Mouse (Mus musculus) embryonic facial prominence, embryonic 14.5 days (tissue): ENCODE results near the gene 1700016H13Rik. TPM values are rescaled to one million over a fixed set of nuclear protein-coding genes. Genes with fewer than 3 reads are reported as not detected.

Experiments used
- ATAC-seq: fragments of 200-750 bp; cut with Nextera tagmentation; 2 replicates; pipeline ENCODE4 v1.8.0; 2017; ENCODE audit warnings: low read depth, moderate number of reproducible peaks, moderate TSS enrichment
- DNase-seq: peaks from one replicate; pipeline ENCODE4 v3.0.0-alpha.2; 2015; ENCODE audit warnings: low spot score
- H3K27ac ChIP-seq: fragments of 300-500 bp; sonication (generic); replicated peaks from 2 replicates; pipeline ENCODE4 v1.5.1; 2014; ENCODE audit warnings: low read depth, mild to moderate bottlenecking, low read length, moderate library complexity
- H3K27me3 ChIP-seq: fragments of 300-500 bp; sonication (generic); replicated peaks from 2 replicates; pipeline ENCODE4 v1.6.1; 2014; ENCODE audit warnings: low read length; ENCODE audit not compliant: control insufficient read depth, insufficient read depth
- H3K36me3 ChIP-seq: fragments of 300-500 bp; sonication (generic); 2 replicates; pipeline ENCODE4 v1.6.1; 2014; ENCODE audit warnings: low read length, mixed read lengths; ENCODE audit not compliant: control insufficient read depth, insufficient read depth
- H3K4me1 ChIP-seq: fragments of 300-500 bp; sonication (generic); 2 replicates; pipeline ENCODE4 v1.6.1; 2014; ENCODE audit warnings: antibody characterized with exemption, low read length; ENCODE audit not compliant: control insufficient read depth, insufficient read depth
- H3K4me2 ChIP-seq: fragments of 300-500 bp; sonication (generic); 2 replicates; pipeline ENCODE4 v1.6.1; 2014; ENCODE audit warnings: low read depth, mild to moderate bottlenecking, low read length, moderate library complexity, mixed read lengths
- H3K4me3 ChIP-seq: fragments of 300-500 bp; sonication (generic); 2 replicates; pipeline ENCODE4 v1.5.1; 2014; ENCODE audit warnings: low read depth, mild to moderate bottlenecking, low read length
- H3K9ac ChIP-seq: fragments of 300-500 bp; sonication (generic); 2 replicates; pipeline ENCODE4 v1.6.1; 2014; ENCODE audit warnings: low read depth, mild to moderate bottlenecking, low read length, moderate library complexity, mixed read lengths
- H3K9me3 ChIP-seq: fragments of 300-500 bp; sonication (generic); 2 replicates; pipeline ENCODE4 v1.6.1; 2016; ENCODE audit warnings: low read length; ENCODE audit not compliant: control insufficient read depth
- WGBS: fragments of 180-500 bp; shearing (Covaris S2); extraction: QIAGEN DNeasy Blood & Tissue Kit; methylation state at CpG from one replicate; pipeline ENCODE4 v1.1.7; 2014; 5-methylcytosine and 5-hydroxymethylcytosine counted together
- polyA plus RNA-seq: library from polyadenylated mRNA; unstranded; fragments of >200 nt; fragmentation: Nextera tagmentation; extraction: Ambion mirVana; gene quantifications from 2 replicates; pipeline ENCODE4 v1.2.1, GENCODE M21; 2014

Gene 1700016H13Rik
- polyA plus RNA-seq, 1 experiment from 2014 or later, result not detected

DNA sequence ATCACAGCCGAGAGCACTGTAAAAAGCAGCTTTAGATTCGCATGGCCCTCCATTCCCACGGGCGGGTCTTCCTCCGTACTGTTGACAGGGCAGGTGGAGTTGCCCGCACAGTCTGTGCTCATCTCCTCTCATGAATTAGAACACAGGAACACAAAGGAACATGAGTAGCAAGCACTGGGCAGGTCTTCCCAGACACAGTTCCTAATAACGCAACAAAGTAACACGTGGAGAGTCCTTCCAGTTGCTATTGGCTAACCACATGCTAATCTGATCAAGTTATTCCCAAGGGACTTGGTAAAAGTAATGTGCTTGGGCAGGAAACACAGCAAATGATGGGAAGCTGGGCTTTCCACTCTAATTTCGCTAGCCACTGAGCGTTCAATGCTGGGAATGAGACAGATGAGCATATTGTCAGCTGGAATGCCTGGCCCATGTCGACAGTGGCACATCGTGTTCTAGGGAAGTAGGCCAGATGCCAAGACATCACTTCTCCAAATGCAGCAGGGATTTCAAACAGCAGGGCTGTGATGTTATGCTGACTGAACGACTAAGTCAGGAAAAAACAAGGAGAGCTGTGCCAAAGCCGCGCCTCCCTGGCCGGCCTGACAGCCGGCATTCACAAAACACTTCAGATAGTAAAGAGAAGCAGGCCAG is 26.6 kb downstream of the 1700016H13Rik start, which contains the start of gene Slc10a6:
Gene Slc10a6, minus strand, starts transcription at position 293 of the 654 bp plus-strand sequence.
- Histone ChIP-seq H3K4me3 (no peak within 1 kb of the TSS), H3K9ac (no peak within 1 kb of the TSS; the same call in 1 of the 2 replicates), H3K4me1 (peaks cover 16% of the 10 kb centered on the region), H3K27me3 (no peaks in the 10 kb centered on the region), H3K4me2 (0 out of 2 replicates have a peak within 1 kb of the TSS, but pooled peaks have one; percentile 23), H3K27ac (peak within 1 kb of the TSS; percentile 61), H3K36me3 (no peaks in the 10 kb centered on the region), H3K9me3 (no peaks in the 10 kb centered on the region)
- ATAC-seq, result peak; percentile 87
- 40% methylated on average over 17 of the region's 17 CpGs for WGBS
- DNase-seq, result peak; percentile 89

DNA sequence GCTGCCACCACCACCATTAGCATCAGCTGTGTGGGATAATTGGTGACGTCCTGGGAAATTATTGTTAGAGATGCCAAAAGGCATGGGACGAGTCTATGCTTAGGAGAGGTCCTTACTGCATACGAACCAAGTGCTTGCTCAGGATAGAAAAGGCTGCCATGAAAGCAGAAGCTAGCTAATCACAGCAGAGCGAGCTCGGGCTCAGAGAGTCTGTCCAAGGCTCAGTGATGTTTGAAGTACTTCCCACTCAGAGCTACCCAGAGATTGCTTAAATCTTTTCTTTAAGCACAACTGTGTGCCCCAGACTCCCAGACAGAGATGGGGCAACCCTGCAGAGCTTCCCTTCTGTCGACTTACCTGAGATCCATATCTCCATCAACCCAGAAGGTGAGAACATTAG is 27.3 kb downstream of the 1700016H13Rik start:
- 76% methylated on average over 6 of the region's 6 CpGs for WGBS
- no peaks in the 10 kb centered on the region for H3K36me3 ChIP-seq
- no peak overlapping the region; the same call in 1 of the 2 replicates for H3K27ac ChIP-seq
- H3K4me1 ChIP-seq, result peaks cover 16% of the 10 kb centered on the region
- H3K4me3 ChIP-seq, result no peak overlapping the region
- H3K9ac ChIP-seq, result no peak overlapping the region
- H3K27me3 ChIP-seq, result no peaks in the 10 kb centered on the region
- no peak overlapping the region for H3K4me2 ChIP-seq
- ATAC-seq (no peak), DNase-seq (no peak)
- H3K9me3 ChIP-seq, result no peaks in the 10 kb centered on the region

DNA sequence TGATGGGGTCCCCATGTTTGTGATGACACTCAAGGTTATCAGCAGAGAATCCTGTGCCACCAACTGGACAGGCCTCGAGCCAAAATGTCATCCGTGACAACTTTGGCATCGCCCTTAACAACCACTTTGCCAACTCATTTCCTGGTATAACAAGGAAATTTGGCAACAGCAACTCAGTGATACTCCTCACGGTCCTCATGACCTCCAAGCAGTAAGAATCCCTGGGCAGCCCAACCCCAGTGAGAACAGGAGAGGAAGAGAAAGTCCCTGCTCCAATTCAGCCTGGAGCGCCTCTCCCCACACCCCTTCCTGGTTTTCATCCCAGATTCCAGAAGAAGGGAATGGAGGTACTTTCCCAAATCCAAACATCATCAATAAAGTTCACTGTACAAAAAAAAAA is 31.0 kb downstream of the 1700016H13Rik start:
- DNase-seq, result no peak
- WGBS, result 84% methylated on average over 5 of the region's 5 CpGs
- H3K27me3 ChIP-seq, result no peaks in the 10 kb centered on the region
- no peak overlapping the region for H3K4me3 ChIP-seq
- no peak for ATAC-seq
- H3K9me3 ChIP-seq, result no peaks in the 10 kb centered on the region
- H3K4me2 ChIP-seq, result no peak overlapping the region
- H3K36me3 ChIP-seq, result no peaks in the 10 kb centered on the region
- H3K27ac ChIP-seq, result no peak overlapping the region
- H3K9ac ChIP-seq, result no peak overlapping the region
- H3K4me1 ChIP-seq, result peaks cover 12% of the 10 kb centered on the region

DNA sequence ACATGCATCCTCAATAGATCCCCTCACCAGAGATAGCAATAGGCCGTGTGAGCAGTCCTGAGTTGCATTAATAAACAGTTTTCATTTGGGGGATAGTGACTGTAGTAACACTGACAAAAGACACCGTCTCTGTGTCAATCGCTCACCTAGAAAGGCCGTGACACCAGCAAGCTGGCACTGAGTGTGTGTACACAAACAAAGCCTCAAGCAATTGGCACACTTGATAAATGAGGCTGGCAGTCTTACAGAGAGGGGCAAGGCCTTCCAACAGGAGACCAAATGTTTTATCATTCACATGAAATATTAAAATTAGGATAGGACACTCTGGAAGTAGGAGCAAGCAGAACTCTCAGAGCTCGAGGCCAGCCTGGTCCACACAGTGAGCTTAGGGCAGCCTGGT is 33.5 kb downstream of the 1700016H13Rik start:
- no peak overlapping the region for H3K9ac ChIP-seq
- no peaks in the 10 kb centered on the region for H3K36me3 ChIP-seq
- no peaks in the 10 kb centered on the region; the same call in 1 of the 2 replicates for H3K4me1 ChIP-seq
- DNase-seq, result no peak
- no peak overlapping the region for H3K27ac ChIP-seq
- 83% methylated on average over 5 of the region's 5 CpGs for WGBS
- H3K4me2 ChIP-seq, result no peak overlapping the region
- no peaks in the 10 kb centered on the region for H3K9me3 ChIP-seq
- no peaks in the 10 kb centered on the region for H3K27me3 ChIP-seq
- H3K4me3 ChIP-seq, result no peak overlapping the region
- ATAC-seq, result no peak

DNA sequence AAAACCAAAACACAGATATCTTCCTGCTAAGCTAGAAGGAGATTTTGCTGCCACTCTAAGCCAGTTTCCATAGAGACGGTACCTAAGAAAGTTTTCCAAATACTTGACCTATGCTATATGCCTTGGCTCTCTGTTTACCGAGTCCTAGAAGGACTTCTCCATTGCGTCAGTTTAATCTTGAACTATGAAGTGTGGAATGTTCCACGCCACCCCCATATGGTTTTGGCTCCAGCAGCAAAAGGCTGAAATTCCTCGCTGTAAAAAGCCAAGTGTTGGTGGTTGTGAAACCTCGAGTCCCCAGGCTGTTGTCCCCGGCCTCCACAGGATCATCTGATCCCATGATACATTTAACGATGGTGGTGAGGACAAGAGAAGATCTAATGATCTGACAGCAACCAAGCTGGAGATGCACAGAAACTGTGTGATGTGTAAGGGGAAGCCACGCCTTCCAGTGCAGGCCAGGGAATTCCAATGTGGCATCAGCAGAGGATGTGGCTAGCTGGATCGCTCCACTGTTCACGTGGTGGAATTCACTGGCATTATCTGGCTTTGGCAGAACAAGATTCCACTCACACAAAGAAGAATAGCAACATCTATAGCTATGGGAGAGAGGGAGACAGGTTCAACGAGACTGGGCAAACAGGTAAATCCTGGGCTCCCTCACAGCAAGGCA is 35.4 kb downstream of the 1700016H13Rik start:
- Histone ChIP-seq H3K27ac (peak overlapping the region; percentile 57), H3K4me3 (no peak overlapping the region), H3K4me1 (no peaks in the 10 kb centered on the region; the same call in 1 of the 2 replicates), H3K4me2 (no peak overlapping the region), H3K9ac (no peak overlapping the region), H3K27me3 (no peaks in the 10 kb centered on the region), H3K36me3 (no peaks in the 10 kb centered on the region), H3K9me3 (no peaks in the 10 kb centered on the region)
- DNase-seq, result peak; percentile 77
- peak; percentile 69 for ATAC-seq
- 46% methylated on average over 12 of the region's 12 CpGs for WGBS

DNA sequence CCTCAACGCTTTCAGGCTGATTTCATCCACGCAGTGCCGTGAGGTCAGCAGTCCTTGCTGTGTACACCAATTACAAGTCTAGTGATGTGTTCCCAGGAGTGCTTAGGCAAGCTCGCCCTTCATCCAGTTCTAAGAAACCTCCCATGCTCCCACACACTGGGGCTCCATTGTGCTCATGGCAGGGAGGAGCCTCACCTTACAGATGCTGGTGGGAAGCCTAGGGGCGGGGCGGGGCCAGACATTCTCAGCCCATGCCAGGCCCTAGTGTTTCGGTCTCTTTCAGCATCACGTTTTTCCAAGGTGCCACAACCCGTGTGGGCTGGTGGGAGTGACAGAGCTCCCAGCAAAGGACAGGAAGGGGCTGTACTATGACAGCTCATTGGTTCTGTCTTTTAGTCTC is 38.6 kb downstream of the 1700016H13Rik start:
- H3K27me3 ChIP-seq, result no peaks in the 10 kb centered on the region
- DNase-seq, result no peak

DNA sequence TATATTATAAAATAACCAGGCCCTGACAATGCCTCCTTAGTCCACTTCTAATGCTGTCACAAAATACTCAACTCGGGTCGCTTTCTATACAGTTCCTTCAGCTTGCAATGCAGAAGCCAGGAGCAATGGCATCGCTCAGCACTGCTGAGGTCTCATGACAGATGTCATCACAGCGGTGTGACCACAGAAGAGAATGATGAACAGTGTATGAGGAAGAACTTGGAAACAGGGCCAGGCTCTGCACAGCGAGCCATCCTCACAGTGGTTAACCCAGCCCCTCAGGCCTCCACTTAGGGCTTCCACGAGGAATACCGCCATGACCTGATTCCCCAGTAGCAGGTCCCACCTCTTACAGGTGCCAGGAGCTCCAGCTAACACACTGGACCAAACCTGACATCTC is 41.5 kb downstream of the 1700016H13Rik start:
- Histone ChIP-seq H3K27me3 (no peaks in the 10 kb centered on the region), H3K4me3 (no peak overlapping the region), H3K27ac (no peak overlapping the region), H3K9me3 (no peaks in the 10 kb centered on the region), H3K4me2 (no peak overlapping the region), H3K36me3 (no peaks in the 10 kb centered on the region), H3K4me1 (no peaks in the 10 kb centered on the region), H3K9ac (no peak overlapping the region)
- 81% methylated on average over 7 of the region's 7 CpGs for WGBS
- ATAC-seq (no peak), DNase-seq (no peak)

More for the DNA sequence above, 38.6 kb downstream of the 1700016H13Rik start:
- no peaks in the 10 kb centered on the region for H3K36me3 ChIP-seq
- H3K9me3 ChIP-seq, result no peaks in the 10 kb centered on the region
- no peak overlapping the region for H3K9ac ChIP-seq
- no peak for ATAC-seq
- H3K4me2 ChIP-seq, result no peak overlapping the region
- no peak overlapping the region for H3K4me3 ChIP-seq
- H3K4me1 ChIP-seq, result no peaks in the 10 kb centered on the region; the same call in 1 of the 2 replicates
- WGBS, result 68% methylated on average over 9 of the region's 9 CpGs
- no peak overlapping the region for H3K27ac ChIP-seq

DNA sequence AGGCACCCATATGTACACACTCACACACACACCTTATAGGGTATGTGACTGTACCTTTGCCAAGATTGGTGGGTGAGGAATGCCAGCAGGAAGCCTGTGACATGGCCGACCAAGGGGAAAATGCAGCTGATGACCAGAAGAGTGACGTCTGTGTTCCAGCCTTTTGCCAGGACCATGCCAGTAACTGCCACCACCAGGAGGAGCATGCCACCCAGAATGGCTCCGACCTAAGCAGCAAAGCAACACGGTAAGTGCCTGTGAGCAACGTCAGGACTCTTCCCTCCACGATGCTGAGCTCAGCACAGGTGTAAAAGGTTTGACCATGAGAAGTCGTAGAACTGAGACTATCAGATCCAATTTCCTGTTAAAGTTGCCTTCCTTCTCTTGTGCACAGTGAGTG is 43.5 kb downstream of the 1700016H13Rik start:
- DNase-seq (no peak), ATAC-seq (no peak)
- H3K27me3 ChIP-seq, result no peaks in the 10 kb centered on the region
- H3K36me3 ChIP-seq, result no peaks in the 10 kb centered on the region
- no peaks in the 10 kb centered on the region for H3K4me1 ChIP-seq
- 80% methylated on average over 7 of the region's 7 CpGs for WGBS
- H3K4me2 ChIP-seq, result no peak overlapping the region
- no peak overlapping the region for H3K27ac ChIP-seq
- H3K9me3 ChIP-seq, result no peaks in the 10 kb centered on the region
- no peak overlapping the region for H3K4me3 ChIP-seq
- H3K9ac ChIP-seq, result no peak overlapping the region
